Mouse (Mus musculus): ENCODE measurements around the gene Ccdc40.
"Not testable (repeated sequence)": the region's sequence is repeated elsewhere in the genome, so short reads cannot be mapped to it uniquely, and the experiment has no call there.

The Ccdc40 gene

GRCm38 (mm10) chr11:119281030-119281429 is 52.7 kb downstream of the Ccdc40 start:
- in situ Hi-C loops (cut with MboI, MseI), result no loop called here

GRCm38 (mm10) chr11:119285791-119286527 is 57.6 kb downstream of the Ccdc40 start:
- in situ Hi-C loops (cut with MboI, MseI), result no loop called here

- in situ Hi-C loops (cut with MboI, MseI), result no loop called here
Observed at GRCm38 (mm10) chr11:119287207-119287992, 59.0 kb downstream of the Ccdc40 start.

- in situ Hi-C loops (cut with MboI, MseI), result not testable (repeated sequence)
Observed at GRCm38 (mm10) chr11:119292861-119293260, 64.5 kb downstream of the Ccdc40 start.

- in situ Hi-C loops (cut with MboI, MseI), result no loop called here
Observed at GRCm38 (mm10) chr11:119297996-119298395, 69.6 kb downstream of the Ccdc40 start.

- in situ Hi-C loops (cut with MboI, MseI), result no loop called here
Observed at GRCm38 (mm10) chr11:119298917-119299316, 70.5 kb downstream of the Ccdc40 start.

GRCm38 (mm10) chr11:119299391-119300245 is 71.2 kb downstream of the Ccdc40 start, which contains the start of gene Eif4a3:
TSS of gene Eif4a3 (minus strand) at chr11:119300089.
- in situ Hi-C loops (cut with MboI, MseI), result no loop called here

- in situ Hi-C loops (cut with MboI, MseI), result no loop called here
Observed at GRCm38 (mm10) chr11:119300246-119300935, 72.0 kb downstream of the Ccdc40 start.

- in situ Hi-C loops (cut with MboI, MseI), result no loop called here
Observed at GRCm38 (mm10) chr11:119300986-119301385, 72.6 kb downstream of the Ccdc40 start.

- in situ Hi-C loops (cut with MboI, MseI), result no loop called here
Observed at GRCm38 (mm10) chr11:119304904-119305712, 76.7 kb downstream of the Ccdc40 start.

- in situ Hi-C loops (cut with MboI, MseI), result no loop called here
Observed at GRCm38 (mm10) chr11:119306762-119307657, 78.6 kb downstream of the Ccdc40 start.

- in situ Hi-C loops (cut with MboI, MseI), result no loop called here
Observed at GRCm38 (mm10) chr11:119307658-119307867, 79.2 kb downstream of the Ccdc40 start, which contains the start of gene Card14. TSS of gene Card14 (plus strand) at chr11:119307768.

- in situ Hi-C loops (cut with MboI, MseI), result no loop called here
Observed at GRCm38 (mm10) chr11:119307916-119308315, 79.5 kb downstream of the Ccdc40 start.

- in situ Hi-C loops (cut with MboI, MseI), result no loop called here
Observed at GRCm38 (mm10) chr11:119310621-119311020, 82.2 kb downstream of the Ccdc40 start.

- in situ Hi-C loops (cut with MboI, MseI), result no loop called here
Observed at GRCm38 (mm10) chr11:119314252-119314936, 86.0 kb downstream of the Ccdc40 start.

Data from T-helper 2 cell (primary cell).